Mouse (Mus musculus): ENCODE results near the gene Olfr807. TPM values are rescaled to one million over a fixed set of nuclear protein-coding genes. Genes with fewer than 3 reads are reported as not detected.

The Olfr807 gene
- polyA plus RNA-seq, 1 experiment from 2014 or later, result not detected

Small RNAs within 50 kb of the gene (microRNA-seq; reads per million reads assigned to microRNA genes)
- not detected for gene Gm24485 (ENCODE audit: borderline number of aligned reads)

Other genes with a start within 250 kb of the Olfr807 start
- not detected in 2 replicates for gene Olfr791, start 236.0 kb downstream of the Olfr807 start, polyA plus RNA-seq (2014; fragmentation: Nextera tagmentation; extraction: Ambion mirVana)
- not detected in 2 replicates for gene Olfr792, start 218.6 kb downstream of the Olfr807 start, polyA plus RNA-seq (2014; fragmentation: Nextera tagmentation; extraction: Ambion mirVana)
- not detected in 2 replicates for gene Olfr794, start 190.1 kb downstream of the Olfr807 start, polyA plus RNA-seq (2014; fragmentation: Nextera tagmentation; extraction: Ambion mirVana)
- not detected in 2 replicates for gene Olfr796, start 145.2 kb downstream of the Olfr807 start, polyA plus RNA-seq (2014; fragmentation: Nextera tagmentation; extraction: Ambion mirVana)
- not detected in 2 replicates for gene Olfr798, start 129.9 kb downstream of the Olfr807 start, polyA plus RNA-seq (2014; fragmentation: Nextera tagmentation; extraction: Ambion mirVana)
- not detected in 2 replicates for gene Olfr799, start 120.3 kb downstream of the Olfr807 start, polyA plus RNA-seq (2014; fragmentation: Nextera tagmentation; extraction: Ambion mirVana)
- gene Olfr800, start 100.1 kb downstream of the Olfr807 start, polyA plus RNA-seq (2014; fragmentation: Nextera tagmentation; extraction: Ambion mirVana), result not detected in 2 replicates
- not detected in 2 replicates for gene Olfr801, start 83.9 kb downstream of the Olfr807 start, polyA plus RNA-seq (2014; fragmentation: Nextera tagmentation; extraction: Ambion mirVana)
- not detected in 2 replicates for gene Olfr802, start 69.6 kb downstream of the Olfr807 start, polyA plus RNA-seq (2014; fragmentation: Nextera tagmentation; extraction: Ambion mirVana)
- gene Olfr803, start 63.5 kb downstream of the Olfr807 start, polyA plus RNA-seq (2014; fragmentation: Nextera tagmentation; extraction: Ambion mirVana), result not detected in 2 replicates
- not detected in 2 replicates for gene Olfr804, start 54.6 kb downstream of the Olfr807 start, polyA plus RNA-seq (2014; fragmentation: Nextera tagmentation; extraction: Ambion mirVana)
- gene Olfr805, start 28.4 kb downstream of the Olfr807 start, polyA plus RNA-seq (2014; fragmentation: Nextera tagmentation; extraction: Ambion mirVana), result not detected in 2 replicates
- gene Olfr806, start 15.9 kb downstream of the Olfr807 start, polyA plus RNA-seq (2014; fragmentation: Nextera tagmentation; extraction: Ambion mirVana), result not detected in 2 replicates
- not detected in 2 replicates for gene Olfr808, start 7.7 kb upstream of the Olfr807 start, polyA plus RNA-seq (2014; fragmentation: Nextera tagmentation; extraction: Ambion mirVana)
- gene Olfr809, start 16.8 kb upstream of the Olfr807 start, polyA plus RNA-seq (2014; fragmentation: Nextera tagmentation; extraction: Ambion mirVana), result not detected in 2 replicates
- gene Olfr810, start 37.1 kb upstream of the Olfr807 start, polyA plus RNA-seq (2014; fragmentation: Nextera tagmentation; extraction: Ambion mirVana), result not detected in 2 replicates
- not detected in 2 replicates for gene Olfr811, start 46.6 kb upstream of the Olfr807 start, polyA plus RNA-seq (2014; fragmentation: Nextera tagmentation; extraction: Ambion mirVana)
- gene Olfr812, start 88.3 kb upstream of the Olfr807 start, polyA plus RNA-seq (2014; fragmentation: Nextera tagmentation; extraction: Ambion mirVana), result not detected in 2 replicates
- gene Olfr813, start 97.6 kb upstream of the Olfr807 start, polyA plus RNA-seq (2014; fragmentation: Nextera tagmentation; extraction: Ambion mirVana), result not detected in 2 replicates
- gene Olfr814, start 122.1 kb upstream of the Olfr807 start, polyA plus RNA-seq (2014; fragmentation: Nextera tagmentation; extraction: Ambion mirVana), result not detected in 2 replicates
- not detected in 2 replicates for gene Olfr815, start 148.1 kb upstream of the Olfr807 start, polyA plus RNA-seq (2014; fragmentation: Nextera tagmentation; extraction: Ambion mirVana)
- gene Olfr816, start 157.8 kb upstream of the Olfr807 start, polyA plus RNA-seq (2014; fragmentation: Nextera tagmentation; extraction: Ambion mirVana), result not detected in 2 replicates
- not detected in 2 replicates for gene Olfr818, start 191.3 kb upstream of the Olfr807 start, polyA plus RNA-seq (2014; fragmentation: Nextera tagmentation; extraction: Ambion mirVana)
- gene Olfr819, start 209.5 kb upstream of the Olfr807 start, polyA plus RNA-seq (2014; fragmentation: Nextera tagmentation; extraction: Ambion mirVana), result not detected in 2 replicates
- gene Olfr247, start 218.3 kb upstream of the Olfr807 start, polyA plus RNA-seq (2014; fragmentation: Nextera tagmentation; extraction: Ambion mirVana), result not detected in 2 replicates
- not detected in 2 replicates for gene Gm10310, start 227.3 kb upstream of the Olfr807 start, polyA plus RNA-seq (2014; fragmentation: Nextera tagmentation; extraction: Ambion mirVana)